Mouse (Mus musculus): ENCODE data around the gene Depdc1b.

Gene Depdc1b

GRCm38 (mm10) chr13:108353781-108354180 lies 37.6 kb downstream of the Depdc1b start:
- DNase-seq (ENCODE audit: low read depth, low spot score), result no peak

DNA sequence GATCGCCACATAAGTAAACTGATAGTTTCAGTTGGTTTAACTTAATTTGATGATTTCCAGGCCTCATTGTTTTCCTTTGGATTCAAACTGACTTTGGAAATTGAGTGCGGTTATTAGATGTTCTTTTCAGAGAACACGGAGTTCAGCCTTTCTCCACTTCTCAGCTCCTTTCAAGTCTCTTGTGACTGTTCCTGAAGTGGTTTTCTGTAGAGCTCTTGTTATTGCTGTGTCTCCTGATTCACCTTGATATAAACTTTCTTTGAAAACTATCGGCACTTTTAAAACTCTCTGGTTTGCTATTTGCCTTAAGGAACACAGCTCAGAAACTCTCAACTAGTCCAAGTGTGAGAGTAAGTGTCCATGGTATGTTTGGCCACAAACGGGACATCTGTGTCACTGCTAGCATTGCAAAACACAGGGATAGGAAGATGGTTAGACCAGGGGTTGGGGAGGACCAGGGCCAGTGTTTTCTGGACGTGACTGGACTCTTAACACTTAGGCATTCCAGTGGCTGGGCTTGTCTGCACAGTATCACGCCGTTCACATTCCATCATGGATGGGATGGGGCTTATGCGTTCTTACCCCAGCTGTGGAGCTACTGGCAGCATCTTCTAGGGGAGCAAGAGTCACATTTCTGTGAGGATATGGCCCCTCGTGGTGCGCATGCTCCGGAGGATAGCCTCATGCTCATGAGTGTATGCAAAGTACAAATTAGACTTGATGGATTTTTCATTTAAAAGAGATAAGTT lies 38.8 kb downstream of the Depdc1b start:
- no peak for DNase-seq (ENCODE audit: low read depth, low spot score)

- no peak for DNase-seq (ENCODE audit: low read depth, low spot score)
These were observed 41.2 kb downstream of the Depdc1b start for GRCm38 (mm10) chr13:108357362-108357761.

DNA sequence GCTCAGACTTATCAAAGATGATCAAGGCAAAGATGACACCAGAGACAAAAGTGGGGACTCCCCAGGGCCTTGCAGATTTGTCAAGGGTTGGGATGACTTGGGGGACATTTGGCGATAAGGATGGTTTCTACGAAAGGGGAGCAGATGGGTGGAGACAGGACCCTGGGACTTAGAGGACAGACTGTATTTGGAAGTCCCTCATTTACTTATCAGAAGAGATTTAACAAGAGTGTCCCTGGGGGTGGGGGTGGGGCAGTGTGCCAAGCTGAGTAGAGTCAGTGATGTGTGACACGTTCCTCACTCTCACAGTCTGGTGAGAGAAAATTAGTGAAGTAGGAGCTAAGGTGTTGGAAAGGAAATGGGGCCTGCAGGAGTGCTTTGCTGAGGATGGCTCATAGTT lies 42.1 kb downstream of the Depdc1b start:
- DNase-seq (ENCODE audit: low read depth, low spot score), result no peak

GRCm38 (mm10) chr13:108367496-108367895 lies 51.4 kb downstream of the Depdc1b start:
- no peak for DNase-seq (ENCODE audit: low read depth, low spot score)

DNA sequence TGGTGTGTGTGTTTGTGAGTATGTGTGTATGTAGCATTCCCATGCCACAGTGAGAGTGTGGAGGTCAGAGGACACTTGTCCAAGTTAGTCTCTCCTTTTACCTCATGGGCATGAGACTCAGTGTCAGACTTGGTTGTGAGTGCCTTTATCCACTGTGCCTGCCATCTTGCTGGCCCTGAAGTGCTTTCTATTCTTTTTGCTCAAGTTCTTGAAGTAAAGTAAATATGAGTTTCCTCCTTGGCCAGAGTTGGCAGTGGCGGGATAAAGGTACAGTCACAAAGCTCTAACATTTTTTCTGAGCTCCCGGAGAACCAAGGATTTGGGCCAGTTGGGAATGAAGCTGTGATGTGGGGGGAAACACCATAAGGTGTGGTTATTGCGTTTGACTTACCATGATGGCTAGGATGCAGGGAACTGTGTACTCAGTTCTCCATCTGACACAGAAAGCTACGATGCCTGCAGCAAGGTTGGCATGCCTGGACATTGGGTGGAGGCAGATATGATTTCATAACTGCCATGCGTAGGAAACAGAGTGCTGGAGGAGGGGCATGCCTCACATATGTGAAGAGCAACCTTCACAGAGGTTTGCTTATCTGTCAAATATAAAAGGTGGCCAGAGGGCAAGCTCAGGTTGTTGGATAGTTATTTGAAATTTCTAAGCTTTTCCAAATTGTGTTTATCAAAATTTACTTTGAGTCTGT lies 54.3 kb downstream of the Depdc1b start:
- no peak for DNase-seq (ENCODE audit: low read depth, low spot score)

- no peak for DNase-seq (ENCODE audit: low read depth, low spot score)
These were observed 55.3 kb downstream of the Depdc1b start for GRCm38 (mm10) chr13:108371352-108371921.

GRCm38 (mm10) chr13:108373231-108373630 lies 57.1 kb downstream of the Depdc1b start:
- DNase-seq (ENCODE audit: low read depth, low spot score), result no peak

GRCm38 (mm10) chr13:108376637-108377036 lies 60.5 kb downstream of the Depdc1b start:
- no peak for DNase-seq (ENCODE audit: low read depth, low spot score)

DNA sequence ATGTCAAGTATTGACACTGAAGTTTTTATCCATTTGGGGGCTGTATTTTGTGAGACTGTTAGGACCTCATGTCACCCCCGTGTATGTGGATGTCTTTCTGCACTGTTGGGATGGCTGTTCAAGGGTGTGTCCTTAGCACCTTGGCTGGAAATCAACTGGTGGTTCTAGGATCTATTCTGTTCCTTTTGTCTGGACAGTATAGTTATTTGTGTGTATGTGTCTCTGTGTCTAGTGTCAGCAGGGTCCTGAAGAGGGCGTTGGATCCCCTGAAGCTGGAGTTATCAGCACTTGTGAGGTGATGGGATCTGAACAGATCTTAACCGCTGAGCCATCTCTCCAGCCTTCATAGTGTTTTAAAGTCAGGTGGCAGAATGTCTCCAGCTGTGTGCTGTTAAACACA lies 65.0 kb downstream of the Depdc1b start:
- no peak for DNase-seq (ENCODE audit: low read depth, low spot score)

DNA sequence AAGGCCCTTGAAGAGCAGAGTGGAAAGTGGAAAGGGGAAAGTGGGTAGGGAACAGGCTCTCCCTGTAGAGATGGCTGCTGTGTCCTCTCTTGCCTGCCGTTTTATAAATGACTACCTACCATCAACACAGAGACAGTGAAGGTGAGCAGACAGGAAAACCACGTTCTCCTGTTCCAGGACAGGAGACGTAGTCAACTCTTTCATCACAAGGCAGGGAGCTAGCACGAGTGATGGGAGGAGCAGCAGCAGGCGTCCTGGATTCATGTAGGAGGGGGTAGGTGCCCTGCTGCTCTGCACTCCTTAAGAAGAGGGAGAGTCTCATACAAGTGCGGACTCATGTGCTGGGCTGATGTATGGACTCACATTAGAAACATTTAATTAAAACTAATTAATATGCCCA lies 66.9 kb downstream of the Depdc1b start:
- no peak for DNase-seq (ENCODE audit: low read depth, low spot score)

DNA sequence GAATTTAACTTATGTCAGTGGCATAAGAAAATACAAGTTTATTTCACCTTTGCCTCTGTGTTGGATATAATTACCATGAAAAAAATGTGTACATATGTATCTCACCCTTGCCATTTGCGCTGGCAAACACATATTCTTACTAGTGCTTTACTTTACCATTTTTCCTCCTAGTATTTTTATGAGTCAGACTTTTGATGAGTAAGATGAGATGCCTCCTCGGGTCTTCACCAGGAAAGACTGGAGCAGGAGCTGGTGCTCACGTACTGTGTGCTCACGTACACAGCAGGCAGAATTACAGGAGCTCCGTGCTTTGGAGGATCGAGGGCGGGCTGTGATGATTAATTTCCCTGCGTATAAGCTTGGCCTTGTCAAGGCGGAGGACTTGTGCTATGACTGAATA lies 69.9 kb downstream of the Depdc1b start:
- no peak for DNase-seq (ENCODE audit: low read depth, low spot score)

DNA sequence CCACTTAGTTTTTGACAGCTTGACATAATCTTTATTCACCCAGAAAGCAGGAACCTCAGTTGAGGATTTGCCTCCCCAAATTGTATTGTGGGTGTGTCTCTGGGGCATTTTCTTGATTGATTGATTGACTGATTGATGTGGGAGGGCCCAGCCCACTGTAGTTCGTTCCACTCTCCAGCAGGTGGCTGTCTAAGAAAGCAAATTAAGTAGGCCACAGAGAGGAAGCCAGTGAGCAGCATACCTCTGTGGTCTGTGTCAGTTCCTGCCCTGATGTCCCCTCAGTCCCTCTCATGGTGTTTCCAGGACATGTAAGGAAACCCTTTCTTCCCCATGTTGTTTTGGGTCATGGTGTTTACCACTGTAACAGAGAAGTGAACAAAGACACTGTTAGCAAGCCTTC lies 74.4 kb downstream of the Depdc1b start:
- peak; percentile 1 for DNase-seq (ENCODE audit: low read depth, low spot score)

- no peak for DNase-seq (ENCODE audit: low read depth, low spot score)
These were observed 87.1 kb downstream of the Depdc1b start for GRCm38 (mm10) chr13:108403197-108403596.

DNA sequence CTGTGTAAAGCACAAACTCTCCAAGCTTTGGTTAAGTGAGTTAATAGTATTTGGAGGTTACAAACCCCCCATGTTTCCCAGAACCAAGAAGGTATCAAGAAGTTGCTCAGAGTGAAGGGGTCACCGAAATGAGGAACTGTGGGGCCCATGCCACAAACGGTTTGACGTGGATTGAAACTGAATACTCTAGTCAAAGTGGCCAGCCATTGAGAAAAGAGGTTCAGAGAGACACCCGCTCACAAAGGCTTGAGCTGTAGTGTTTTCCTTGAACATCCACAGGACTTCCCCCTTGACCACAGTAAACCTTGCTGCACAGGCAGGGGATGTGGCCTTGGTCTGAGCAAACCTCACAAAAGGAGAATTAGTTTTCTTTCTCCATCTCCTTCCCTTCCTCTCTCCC lies 88.2 kb downstream of the Depdc1b start:
- DNase-seq (ENCODE audit: low read depth, low spot score), result no peak

DNA sequence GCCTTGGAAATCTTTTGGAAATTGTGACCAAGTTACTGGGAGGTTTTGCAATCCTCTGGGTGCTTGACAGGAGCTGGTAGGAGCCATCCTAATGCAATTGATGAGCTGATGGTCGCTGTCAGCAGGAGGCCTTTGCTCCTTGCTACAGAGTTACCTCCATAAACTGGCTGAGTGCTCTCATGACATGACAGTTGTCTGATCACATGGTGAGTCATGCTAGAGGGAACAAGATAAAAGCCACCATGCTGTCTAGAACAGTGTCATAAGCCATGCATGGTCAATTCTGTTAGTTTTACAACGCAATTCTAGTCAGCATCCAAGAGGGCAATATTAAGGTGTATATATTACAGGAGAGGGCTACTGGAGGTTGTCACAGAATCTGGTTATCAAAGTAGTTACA lies 99.3 kb downstream of the Depdc1b start:
- DNase-seq (ENCODE audit: low read depth, low spot score), result no peak

GRCm38 (mm10) chr13:108418741-108419507 lies 102.8 kb downstream of the Depdc1b start:
- no peak for DNase-seq (ENCODE audit: low read depth, low spot score)

DNA sequence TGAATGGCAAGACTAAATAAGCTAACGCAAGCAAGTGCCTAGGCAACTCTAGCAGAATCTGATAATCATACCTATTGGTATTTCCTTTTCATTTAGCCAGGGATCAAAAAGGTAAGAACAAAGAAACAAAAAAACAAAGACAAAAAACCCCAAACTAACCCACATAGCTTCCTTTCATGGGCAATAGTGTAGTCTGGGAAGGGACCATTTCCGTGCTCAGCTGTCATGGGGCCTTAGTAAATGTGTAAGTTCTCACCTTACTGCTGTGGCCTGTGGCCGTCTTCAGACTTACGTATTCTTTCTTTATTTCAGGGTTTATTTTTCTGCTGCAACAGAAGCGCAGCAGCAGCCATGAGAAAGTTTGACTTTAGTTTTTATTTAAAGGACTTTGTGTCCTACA lies 110.2 kb downstream of the Depdc1b start:
- no peak for DNase-seq (ENCODE audit: low read depth, low spot score)

GRCm38 (mm10) chr13:108428809-108429208 lies 112.7 kb downstream of the Depdc1b start:
- no peak for DNase-seq (ENCODE audit: low read depth, low spot score)

- no peak for DNase-seq (ENCODE audit: low read depth, low spot score)
These were observed 113.5 kb downstream of the Depdc1b start for GRCm38 (mm10) chr13:108429623-108430022.

GRCm38 (mm10) chr13:108431776-108432175 lies 115.6 kb downstream of the Depdc1b start:
- DNase-seq (ENCODE audit: low read depth, low spot score), result no peak

- no peak for DNase-seq (ENCODE audit: low read depth, low spot score)
These were observed 119.6 kb downstream of the Depdc1b start for GRCm38 (mm10) chr13:108435687-108436086.
